Mouse (Mus musculus) activated CD4-positive, CD25-positive, alpha-beta regulatory T cell, adult 9 weeks (primary cell): ENCODE results near the gene Syn1. TPM values are rescaled to one million over a fixed set of nuclear protein-coding genes. Genes with fewer than 3 reads are reported as not detected.

Source experiments
- polyA plus RNA-seq: library from polyadenylated mRNA; unstranded; fragments of 100-300 nt; shearing (Covaris generic); gene quantifications from one replicate; pipeline ENCODE4 v1.2.1, GENCODE M21; 2017

The Syn1 gene
- polyA plus RNA-seq = 0.13 TPM

GRCm38 (mm10) chrX:20920844-20921364, at the start of gene Syn1:
TSS of gene Syn1 (minus strand) at chrX:20921004.

DNA sequence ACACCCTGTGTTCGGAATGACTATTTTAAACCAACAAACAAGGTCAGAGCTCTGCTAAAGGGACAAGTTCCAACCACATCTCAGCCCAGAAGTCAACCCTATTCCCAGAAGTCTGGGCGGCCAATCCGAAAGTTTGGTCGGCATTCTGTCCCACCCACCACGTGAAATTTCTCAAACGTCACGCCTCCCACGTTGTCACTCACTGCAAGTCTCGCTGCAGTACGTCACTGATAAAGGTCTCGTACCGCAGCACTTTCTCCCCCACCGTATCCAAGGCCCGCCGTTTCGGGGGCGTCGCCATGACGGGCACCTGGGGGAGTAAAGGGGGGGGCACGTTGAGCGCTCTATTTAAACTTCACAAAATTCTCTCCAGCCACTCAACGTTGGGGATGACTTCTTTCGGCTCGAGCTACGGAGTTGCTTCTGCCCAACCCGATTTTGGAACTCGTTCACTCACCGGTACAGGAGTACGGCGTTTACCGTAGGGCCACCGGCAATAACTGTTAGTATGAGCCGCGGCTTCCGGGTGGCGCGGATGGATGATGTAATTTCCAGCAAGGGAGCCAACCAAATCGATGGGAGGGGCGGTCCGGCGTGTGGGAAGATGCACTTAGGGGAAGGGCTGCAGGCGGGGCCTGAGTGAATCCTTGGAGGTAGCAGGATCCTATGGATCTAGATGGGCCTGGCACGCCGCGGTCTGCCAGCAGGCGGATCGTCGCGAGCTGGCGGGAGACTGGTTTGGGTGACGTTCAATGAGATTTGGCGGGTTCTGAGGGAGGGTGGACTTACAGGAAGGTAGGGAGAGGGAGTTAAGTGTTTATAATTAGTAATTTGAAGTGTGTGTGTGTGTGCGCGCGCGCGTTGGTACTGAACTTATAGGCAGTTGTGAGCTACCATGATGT, 40.9 kb upstream of the Syn1 start, which contains the start of gene Uxt:
Uxt (minus strand) TSS at position 541 of the 902 bp plus-strand sequence.

DNA sequence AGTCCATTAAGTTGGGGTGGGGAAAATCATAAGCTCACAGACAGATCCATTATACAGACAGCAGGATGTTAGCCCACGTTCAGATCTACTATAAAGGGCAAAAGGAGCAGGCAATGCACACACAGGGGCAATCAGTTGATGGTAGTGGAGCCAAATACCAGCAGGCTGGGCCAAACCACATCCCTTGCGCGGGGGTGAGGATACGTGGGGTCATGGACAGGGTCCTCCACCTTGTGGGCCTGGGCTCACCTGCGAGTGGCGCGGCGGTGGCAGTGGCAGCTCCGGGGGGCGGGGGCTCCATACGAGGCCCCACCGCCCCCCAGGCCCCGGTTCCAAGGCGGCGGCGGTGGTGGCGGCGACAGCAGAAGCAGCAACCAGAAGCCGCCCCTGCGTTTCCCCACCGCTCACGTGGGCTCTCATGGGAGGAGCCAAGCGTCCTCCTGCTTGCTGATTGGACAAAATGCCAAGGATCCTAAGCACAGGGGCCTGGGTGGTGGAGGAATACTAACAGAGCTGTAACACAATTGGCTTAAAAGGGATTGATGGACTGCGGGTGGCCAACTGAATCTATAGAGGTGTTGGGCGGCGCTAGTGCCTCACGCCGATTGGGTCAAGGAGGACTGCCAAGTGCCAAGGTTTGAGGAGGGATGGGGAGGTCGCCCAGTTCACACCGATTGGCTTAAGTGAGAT, 29.5 kb upstream of the Syn1 start, which contains the start of gene Elk1:
Elk1 (minus strand) TSS at position 418 of the 690 bp plus-strand sequence.

GRCm38 (mm10) chrX:20931364-20931763, 10.6 kb upstream of the Syn1 start, which contains the start of gene Cfp:
TSS of gene Cfp (minus strand) at chrX:20931555.

GRCm38 (mm10) chrX:20869962-20870513, 50.8 kb downstream of the Syn1 start, which contains the start of gene Timp1:
TSS of gene Timp1 (plus strand) at chrX:20870166.

Other genes starting within 250 kb of the Syn1 start
- gene Cdk16, start 233.1 kb downstream of the Syn1 start, polyA plus RNA-seq = 10.6 TPM
- gene Usp11, start 217.1 kb downstream of the Syn1 start, polyA plus RNA-seq = 23.5 TPM
- 185 TPM for gene Araf, start 123.2 kb downstream of the Syn1 start, polyA plus RNA-seq
- gene Timp1, start 50.8 kb downstream of the Syn1 start, polyA plus RNA-seq = not detected
- gene Cfp, start 10.6 kb upstream of the Syn1 start, polyA plus RNA-seq = 7.6 TPM
- 10.9 TPM for gene Elk1, start 29.6 kb upstream of the Syn1 start, polyA plus RNA-seq
- gene Uxt, start 41.0 kb upstream of the Syn1 start, polyA plus RNA-seq = 44.5 TPM
- 16.6 TPM for gene Zfp182, start 141.3 kb upstream of the Syn1 start, polyA plus RNA-seq
- gene Spaca5, start 147.4 kb upstream of the Syn1 start, polyA plus RNA-seq = not detected
- 1.9 TPM for gene Zfp300, start 168.5 kb upstream of the Syn1 start, polyA plus RNA-seq
- gene Ssxa1, start 194.8 kb upstream of the Syn1 start, polyA plus RNA-seq = not detected